Mouse (Mus musculus): ENCODE data around the gene Vinac1.

Vinac1 gene

DNA sequence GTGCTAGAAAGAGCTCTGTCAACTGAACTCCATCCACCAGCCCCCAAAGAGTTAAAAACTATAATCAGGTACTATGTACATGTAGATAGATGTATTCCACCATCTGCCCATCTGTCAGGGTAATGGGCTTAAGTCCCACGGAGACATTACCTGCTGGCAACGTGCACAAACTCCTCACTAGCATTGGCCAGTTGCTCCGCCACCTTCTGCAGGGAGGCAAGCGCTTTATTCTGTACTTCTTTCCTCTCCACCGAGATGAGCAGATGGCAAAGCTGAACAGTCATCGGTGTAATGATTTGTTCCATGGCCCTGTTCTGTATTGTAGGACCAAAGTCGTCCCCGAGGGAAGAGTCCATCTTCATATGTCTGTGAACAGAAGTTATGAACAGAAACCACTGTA is at the start of gene Vinac1:
Gene Vinac1 (minus strand): TSS at position 362 of the 400 bp plus-strand sequence.
- in situ Hi-C loops (cut with MboI, MseI), result loop anchor here (25.0 kb wide), 1 partner anchor 1889 kb away; no protein-coding TSS in a partner anchor

DNA sequence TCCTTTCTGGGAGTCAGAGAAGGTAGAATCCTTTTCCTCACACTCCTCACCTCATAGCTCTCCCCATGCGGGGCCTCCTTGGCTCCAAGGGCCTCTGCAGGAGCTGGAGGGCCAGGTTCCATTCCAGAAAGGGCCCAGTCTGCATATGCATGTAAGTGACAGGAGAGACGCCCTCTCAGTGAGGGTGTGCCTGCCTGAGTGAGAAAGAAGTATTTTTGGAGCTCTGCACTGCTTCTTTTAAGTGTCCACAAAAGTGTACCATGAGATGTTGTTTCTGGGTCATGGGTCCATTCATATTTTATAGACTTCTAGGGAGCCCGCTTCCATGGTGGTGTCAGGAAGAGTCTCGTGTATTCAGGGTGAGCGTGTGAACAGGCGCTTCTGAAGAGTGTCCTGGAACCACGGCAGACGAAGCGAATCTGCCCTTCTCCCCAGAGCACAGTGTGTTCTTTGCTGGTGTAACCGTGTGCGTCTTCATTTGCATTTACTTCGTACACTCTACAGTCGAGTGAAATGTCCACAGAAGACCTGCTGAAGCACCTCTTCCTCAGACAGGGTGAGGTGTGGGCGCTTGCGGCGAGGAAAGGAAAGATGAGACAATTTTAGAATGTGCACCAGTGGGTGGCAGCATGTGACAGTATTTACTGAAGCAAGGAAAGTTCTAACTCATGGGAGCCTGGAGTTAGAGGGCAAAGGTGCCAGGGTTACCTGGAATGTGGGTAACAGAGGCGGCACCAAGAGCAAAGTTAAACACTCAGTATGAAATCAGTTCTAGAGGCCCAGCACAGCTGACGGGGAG is 46.2 kb upstream of the Vinac1 start:
- in situ Hi-C loops (cut with MboI, MseI), result no loop called here

GRCm38 (mm10) chr2:129092810-129093209 is 44.8 kb upstream of the Vinac1 start:
- in situ Hi-C loops (cut with MboI, MseI), result no loop called here

- in situ Hi-C loops (cut with MboI, MseI), result no loop called here
Observed at GRCm38 (mm10) chr2:129090370-129090769, 42.4 kb upstream of the Vinac1 start.

DNA sequence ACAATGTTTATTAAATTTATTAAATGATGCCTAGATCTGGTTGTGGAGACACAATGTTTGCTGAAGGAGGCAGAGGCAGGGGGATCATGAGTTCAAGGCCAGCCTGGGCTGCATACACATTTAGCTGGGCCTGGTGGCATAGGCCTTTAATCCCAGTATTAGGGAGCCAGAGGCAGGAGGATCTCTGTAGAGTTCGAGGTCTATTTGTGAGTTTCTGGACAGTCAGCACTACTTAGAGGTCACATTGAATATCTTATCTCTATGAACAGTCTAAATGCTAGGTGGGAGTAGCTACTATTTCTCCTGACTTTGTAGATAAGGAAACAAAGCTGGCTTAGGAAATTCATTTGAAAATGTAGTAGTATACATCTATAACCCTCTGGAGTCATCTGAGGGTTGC is 39.5 kb upstream of the Vinac1 start:
- in situ Hi-C loops (cut with MboI, MseI), result no loop called here

DNA sequence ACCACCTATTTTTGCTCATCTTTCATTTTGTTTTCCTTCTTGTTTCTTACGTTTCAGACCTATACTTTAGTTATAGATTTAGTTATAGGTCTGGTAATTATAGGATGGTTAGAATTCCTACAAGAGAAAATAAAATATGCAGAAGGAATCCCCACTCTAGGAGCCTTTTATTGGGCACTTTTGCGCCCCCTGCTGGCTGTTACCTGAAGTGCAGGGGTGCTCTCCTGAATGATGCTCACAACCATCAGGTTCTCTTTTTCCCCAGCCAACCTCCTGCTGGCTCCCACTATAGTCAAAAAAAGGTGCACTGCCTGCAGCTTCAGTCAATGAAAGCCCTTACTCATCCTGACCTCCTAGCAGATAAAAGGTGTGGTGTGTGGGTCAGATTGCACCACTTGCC is 37.0 kb upstream of the Vinac1 start:
- in situ Hi-C loops (cut with MboI, MseI), result no loop called here

GRCm38 (mm10) chr2:129083514-129083913 is 35.5 kb upstream of the Vinac1 start:
- in situ Hi-C loops (cut with MboI, MseI), result no loop called here

DNA sequence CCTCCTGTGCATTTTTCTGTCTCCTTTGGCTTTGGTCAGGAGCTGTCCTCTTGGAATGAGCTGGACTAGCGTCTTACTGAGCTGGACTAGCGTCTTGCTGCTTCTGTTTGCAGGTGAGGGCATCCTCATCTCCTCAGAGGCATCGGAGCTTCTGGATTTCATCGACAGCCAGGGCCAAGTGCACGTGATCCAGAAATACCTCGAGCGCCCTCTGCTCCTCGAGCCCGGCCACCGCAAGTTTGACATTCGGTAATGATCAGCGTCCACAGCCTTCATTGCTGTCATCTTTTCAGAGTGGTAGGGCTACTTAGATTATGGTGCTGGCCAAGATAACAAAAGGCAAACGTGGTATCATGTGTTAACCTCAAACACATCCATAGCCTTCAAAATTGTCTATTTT is 33.1 kb upstream of the Vinac1 start:
- in situ Hi-C loops (cut with MboI, MseI), result no loop called here

- in situ Hi-C loops (cut with MboI, MseI), result no loop called here
Observed at GRCm38 (mm10) chr2:129079194-129079593, 31.2 kb upstream of the Vinac1 start.

DNA sequence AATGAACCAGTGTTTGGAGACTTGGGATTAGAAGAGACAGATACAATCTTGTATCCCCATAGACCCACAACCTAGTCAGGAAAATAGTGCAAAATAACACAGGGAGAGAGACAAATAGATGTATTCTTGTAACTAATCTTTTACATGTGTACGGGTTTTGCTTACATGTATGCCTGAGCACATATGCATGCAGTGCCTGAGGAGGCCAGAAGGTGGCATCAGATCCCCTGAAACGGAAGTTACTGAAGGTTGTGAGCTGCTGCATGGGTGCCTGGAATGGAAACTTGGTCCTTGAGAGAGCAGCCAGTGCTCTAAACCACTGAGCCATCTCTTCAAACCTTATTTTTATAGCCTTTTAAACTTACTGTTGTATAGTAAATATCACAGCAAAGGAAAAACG is 30.3 kb upstream of the Vinac1 start:
- in situ Hi-C loops (cut with MboI, MseI), result no loop called here

GRCm38 (mm10) chr2:129070296-129070695 is 22.3 kb upstream of the Vinac1 start:
- in situ Hi-C loops (cut with MboI, MseI), result no loop called here

DNA sequence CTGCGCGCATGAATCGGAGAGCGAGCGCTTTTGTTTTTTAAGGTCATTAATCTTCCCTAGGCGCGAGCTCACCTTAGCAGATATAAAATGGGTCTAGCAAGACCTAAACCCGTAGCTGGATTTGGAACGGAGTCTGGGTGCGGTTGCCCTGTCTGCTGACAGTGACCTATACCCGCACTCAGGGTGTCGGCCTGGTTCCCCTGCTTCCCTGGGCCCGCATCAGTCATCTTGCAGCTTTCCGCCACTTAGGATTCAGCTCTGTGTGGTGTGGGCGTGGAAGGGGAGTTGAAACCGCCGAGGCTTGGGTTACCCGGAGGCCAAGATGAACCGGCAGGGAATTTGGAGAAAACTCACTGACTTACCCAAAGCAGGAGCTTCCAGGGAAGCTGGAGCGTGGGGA is 18.4 kb upstream of the Vinac1 start:
- in situ Hi-C loops (cut with MboI, MseI), result no loop called here

DNA sequence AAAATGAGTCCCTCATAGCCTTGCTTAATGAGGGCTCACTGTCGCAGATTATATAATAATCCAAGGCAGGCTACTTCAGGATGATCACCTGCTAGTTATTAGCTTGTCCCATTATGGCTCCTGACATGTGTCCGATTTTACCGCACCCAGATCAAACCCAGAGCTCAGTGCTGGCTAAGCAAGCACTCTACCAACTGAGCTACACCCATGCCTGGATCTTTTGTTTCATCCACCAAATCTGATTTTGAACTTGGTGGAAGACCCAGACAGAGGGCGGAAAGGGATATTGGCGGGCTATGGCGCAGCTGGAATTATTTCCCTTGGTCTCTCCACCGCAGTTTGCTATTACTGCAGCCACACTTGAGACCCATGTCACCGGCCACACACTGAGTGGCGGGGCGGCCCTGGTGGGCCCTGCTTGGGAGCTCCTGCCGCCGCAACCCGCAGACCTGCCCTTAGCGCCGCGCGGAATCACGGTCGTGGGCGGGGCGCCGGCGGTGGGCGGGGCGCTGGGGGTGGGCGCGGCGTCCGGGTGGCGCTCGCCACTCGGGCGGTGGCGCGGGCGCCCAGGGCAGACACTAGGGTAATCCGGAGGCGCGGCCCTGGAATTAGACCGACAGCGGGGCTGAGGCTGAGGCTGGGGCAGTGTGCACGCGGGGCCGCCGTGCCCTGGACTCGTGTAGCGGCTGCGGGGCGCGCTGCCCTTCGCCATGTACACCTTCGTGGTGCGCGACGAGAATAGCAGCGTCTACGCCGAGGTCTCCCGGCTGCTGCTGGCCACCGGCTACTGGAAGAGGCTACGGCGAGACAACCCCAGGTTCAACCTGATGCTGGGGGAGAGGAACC is 17.7 kb upstream of the Vinac1 start, which contains the start of gene Ttl:
Gene Ttl (plus strand): TSS at position 506 of the 846 bp plus-strand sequence.
- in situ Hi-C loops (cut with MboI, MseI), result no loop called here

DNA sequence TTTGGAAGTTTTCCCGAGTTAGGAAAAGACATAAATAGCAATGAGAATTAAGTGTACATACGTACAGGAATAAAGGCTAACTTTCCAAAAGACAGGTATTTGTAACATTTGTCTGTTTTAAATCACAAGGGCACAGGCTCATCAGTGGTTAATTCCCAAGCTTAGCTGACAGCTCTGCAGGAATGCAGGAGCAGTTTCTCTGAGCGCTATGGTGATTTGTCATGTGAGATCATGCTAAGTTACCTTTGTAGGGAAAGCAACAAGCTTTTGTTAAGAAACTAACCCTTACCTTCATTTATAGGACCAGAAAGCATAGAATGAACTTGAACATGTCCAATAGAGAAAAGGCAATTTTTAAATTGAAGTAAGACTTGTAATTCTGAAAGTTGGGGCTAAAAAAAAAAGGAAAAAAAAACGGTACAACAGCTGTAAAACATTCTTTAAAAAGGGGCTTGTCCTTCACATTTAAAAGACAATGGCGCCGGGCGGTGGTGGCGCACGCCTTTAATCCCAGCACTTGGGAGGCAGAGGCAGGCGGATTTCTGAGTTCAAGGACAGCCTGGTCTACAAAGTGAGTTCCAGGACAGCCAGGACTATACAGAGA is 13.6 kb upstream of the Vinac1 start:
- in situ Hi-C loops (cut with MboI, MseI), result no loop called here

GRCm38 (mm10) chr2:129057920-129058361 is 10.0 kb upstream of the Vinac1 start:
- in situ Hi-C loops (cut with MboI, MseI), result loop anchor here (5.0 kb wide), 1 partner anchor 111 kb away; no protein-coding TSS in a partner anchor

DNA sequence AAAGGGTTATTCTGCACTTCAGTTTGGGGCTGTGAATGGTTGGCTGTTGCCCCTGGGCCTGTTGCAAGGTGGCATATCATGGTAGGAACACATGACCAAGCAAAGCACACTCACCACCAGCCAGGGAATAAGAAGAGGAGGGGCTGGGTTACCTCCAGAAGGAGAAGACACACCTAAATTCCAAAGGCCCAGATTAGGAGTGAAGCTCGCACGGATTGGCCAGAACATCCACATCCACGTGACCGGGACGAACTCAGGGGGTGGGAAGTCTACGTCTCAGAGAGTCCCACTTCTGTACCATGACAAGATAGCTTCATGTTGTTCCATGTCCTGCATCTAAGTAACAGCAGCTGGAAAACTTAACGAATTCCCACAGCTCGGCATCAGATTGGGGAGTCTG is 9.3 kb upstream of the Vinac1 start:
- in situ Hi-C loops (cut with MboI, MseI), result loop anchor here (5.0 kb wide), 1 partner anchor 110 kb away; no protein-coding TSS in a partner anchor

DNA sequence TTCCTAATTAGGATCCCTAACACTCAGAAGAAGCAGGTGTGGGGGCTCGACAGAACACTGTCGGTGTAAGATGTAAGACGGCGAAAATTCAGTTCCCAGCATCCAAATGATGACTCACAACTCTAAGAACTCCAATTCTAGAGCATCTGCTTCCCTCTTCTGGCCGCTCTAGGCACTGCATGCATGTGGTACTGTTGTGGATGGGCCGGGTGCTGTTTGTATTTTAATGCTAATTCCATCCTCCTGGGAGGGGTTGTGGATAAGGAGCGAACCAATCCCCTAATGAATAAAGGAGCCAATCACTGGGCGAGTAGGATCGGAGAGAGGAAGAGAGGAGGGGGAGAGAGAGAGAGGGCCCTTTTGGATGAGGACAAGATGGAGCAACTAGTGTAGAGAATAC is 8.6 kb upstream of the Vinac1 start:
- in situ Hi-C loops (cut with MboI, MseI), result loop anchor here (5.0 kb wide), 1 partner anchor 109 kb away; no protein-coding TSS in a partner anchor

DNA sequence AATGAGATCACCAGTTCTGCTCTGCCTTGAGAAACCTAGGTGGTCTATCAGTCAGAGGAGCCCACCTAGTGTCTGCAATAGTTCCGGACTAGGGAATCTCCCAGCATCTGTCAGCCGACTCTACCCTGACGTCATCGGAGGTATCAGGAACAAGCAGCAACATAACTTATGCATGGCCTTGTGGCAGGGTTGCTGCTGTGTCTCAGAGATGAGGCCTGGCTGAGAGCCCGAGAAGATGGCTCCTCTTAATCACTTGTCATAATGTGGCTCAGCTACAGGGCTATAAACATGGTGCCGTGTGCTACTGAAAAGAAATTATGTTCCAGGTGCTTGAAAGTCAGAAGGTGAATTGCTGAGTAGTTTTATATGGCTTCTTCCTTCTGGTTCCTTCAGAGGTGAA is 7.8 kb upstream of the Vinac1 start:
- in situ Hi-C loops (cut with MboI, MseI), result loop anchor here (5.0 kb wide), 1 partner anchor 108 kb away; no protein-coding TSS in a partner anchor

GRCm38 (mm10) chr2:129052451-129052983 is 4.5 kb upstream of the Vinac1 start:
- in situ Hi-C loops (cut with MboI, MseI), result no loop called here

GRCm38 (mm10) chr2:129046846-129047196 is 1.2 kb downstream of the Vinac1 start:
- in situ Hi-C loops (cut with MboI, MseI), result loop anchor here (25.0 kb wide), 1 partner anchor 1890 kb away; no protein-coding TSS in a partner anchor

DNA sequence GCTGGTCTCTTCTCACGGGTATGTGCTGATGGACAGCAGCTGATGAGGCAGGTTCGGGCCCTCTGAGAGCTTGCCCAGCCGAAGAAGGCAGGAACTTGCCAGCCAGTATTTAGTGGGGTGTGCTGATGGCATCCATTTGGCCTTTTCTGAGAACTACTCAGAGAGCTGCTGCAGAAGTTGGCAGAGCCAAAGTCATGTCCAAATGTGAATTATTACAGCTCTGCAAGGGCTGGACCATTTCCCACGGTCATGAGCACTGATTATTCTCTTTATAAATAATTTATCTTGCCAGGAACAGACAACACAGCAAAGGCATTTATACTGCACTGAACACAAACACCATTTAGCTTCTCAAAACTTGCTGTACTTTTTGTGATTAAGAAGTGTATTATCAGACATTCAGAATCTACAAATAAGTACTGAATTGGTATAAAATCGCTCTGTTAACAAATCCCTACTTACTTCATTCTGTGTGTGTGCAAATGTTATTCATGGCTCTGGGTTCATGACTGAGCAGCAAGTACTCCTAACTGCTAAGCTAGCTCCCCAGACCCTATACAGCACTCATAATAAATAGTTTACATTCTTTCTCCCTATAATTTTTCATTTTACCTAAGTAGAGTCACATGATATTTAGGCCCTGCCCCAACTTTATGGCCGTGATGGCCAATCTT is 1.7 kb downstream of the Vinac1 start:
- in situ Hi-C loops (cut with MboI, MseI), result loop anchor here (25.0 kb wide), 1 partner anchor 1891 kb away; no protein-coding TSS in a partner anchor

Data from regulatory T cell (primary cell).